15 mouse cellular contexts compared by ENCODE assay signal in the genomic region with DNA sequence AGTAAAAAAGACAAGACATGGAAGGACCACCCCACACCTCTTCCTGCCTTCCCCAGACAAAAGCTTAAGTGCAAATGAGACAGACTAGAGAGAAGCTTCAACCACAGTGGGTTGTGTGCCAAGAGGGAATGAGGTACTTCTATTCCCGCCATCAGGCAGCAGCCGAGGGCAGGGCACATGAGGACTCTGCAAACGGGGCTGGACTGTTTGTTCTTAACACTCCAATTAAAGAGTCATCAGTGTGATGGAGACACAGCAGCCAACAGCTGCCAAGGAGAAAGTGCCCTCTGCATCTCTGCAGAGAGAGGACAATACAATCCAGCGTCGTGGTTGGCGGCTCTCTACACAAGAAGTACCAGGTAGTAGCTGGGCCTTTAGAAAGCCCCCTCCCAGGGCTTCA.
DNase-seq lines count a peak whose midpoint lies in the region; ATAC-seq and TF ChIP-seq lines count a peak whose summit lies in the region.
"Had no signal": no experiment of that assay in that cellular context is flagged by ENCODE, and none has a peak within 500 bp of the region (broad histone marks: within the 10 kb centered on the region; RNA-seq: fewer than 3 reads in every experiment).

No protein-coding gene starts in this region.

- H3K4me2 ChIP-seq in hindbrain, embryonic 16.5 days (ENCODE audit: low read length) = no peak overlapping the region
- 0 out of 2 replicates have a peak overlapping the region, but pooled peaks have one; percentile 42 for H3K4me2 ChIP-seq in limb, embryonic 12.5 days
- H3K4me2 ChIP-seq in neural tube, embryonic 15.5 days = no peak overlapping the region
- H3K4me2 ChIP-seq in liver, embryonic 12.5 days = no peak overlapping the region
- H3K4me2 ChIP-seq: forebrain, embryonic 13.5 days; heart, embryonic 13.5 days; liver, embryonic 11.5 days; midbrain, embryonic 12.5 days had no signal

- H3K9ac ChIP-seq in hindbrain, embryonic 16.5 days (ENCODE audit: low read depth, low read length) = peak overlapping the region; percentile 17; the same call in 1 of the 2 replicates
- H3K9ac ChIP-seq in limb, embryonic 12.5 days (replicated peaks) = no peak overlapping the region; the same call in 1 of the 2 replicates
- no peak overlapping the region for H3K9ac ChIP-seq in neural tube, embryonic 15.5 days (replicated peaks)
- H3K9ac ChIP-seq in liver, embryonic 12.5 days = no peak overlapping the region
- H3K9ac ChIP-seq: forebrain, embryonic 13.5 days; midbrain, embryonic 12.5 days had no signal

- 0 out of 2 replicates have a peak overlapping the region, but pooled peaks have one; percentile 27 for H3K27ac ChIP-seq in hindbrain, embryonic 16.5 days (ENCODE audit: low read depth, low read length)
- H3K27ac ChIP-seq in limb, embryonic 12.5 days = peak overlapping the region; percentile 87; the same call in 1 of the 2 replicates
- H3K27ac ChIP-seq in neural tube, embryonic 15.5 days (replicated peaks) = peak overlapping the region; percentile 78; the same call in 1 of the 2 replicates
- no peak overlapping the region for H3K27ac ChIP-seq in liver, embryonic 12.5 days
- H3K27ac ChIP-seq: forebrain, embryonic 13.5 days; heart, embryonic 13.5 days; midbrain, embryonic 12.5 days had no signal

- no peak overlapping the region for H3K4me3 ChIP-seq in lung, adult 2 months (replicated peaks; ENCODE audit: extremely low read depth, low read depth, low read length)
- H3K4me3 ChIP-seq in hindbrain, embryonic 16.5 days (ENCODE audit: low read length) = no peak overlapping the region
- H3K4me3 ChIP-seq in limb, embryonic 12.5 days (replicated peaks) = no peak overlapping the region
- H3K4me3 ChIP-seq in neural tube, embryonic 15.5 days (replicated peaks) = no peak overlapping the region
- H3K4me3 ChIP-seq in liver, embryonic 12.5 days = no peak overlapping the region
- H3K4me3 ChIP-seq: forebrain, embryonic 13.5 days; heart, embryonic 13.5 days; midbrain, embryonic 12.5 days had no signal

- no peaks in the 10 kb centered on the region for H3K9me3 ChIP-seq in hindbrain, embryonic 16.5 days (ENCODE audit: control insufficient read depth, low read length)
- H3K9me3 ChIP-seq in limb, embryonic 12.5 days = no peaks in the 10 kb centered on the region
- H3K9me3 ChIP-seq in neural tube, embryonic 15.5 days (replicated peaks) = no peaks in the 10 kb centered on the region
- no peaks in the 10 kb centered on the region for H3K9me3 ChIP-seq in liver, embryonic 12.5 days (replicated peaks)
- H3K9me3 ChIP-seq: forebrain, embryonic 13.5 days; heart, embryonic 13.5 days; midbrain, embryonic 12.5 days had no signal

- WGBS in lung, adult 2 months = 52% methylated on average over 6 of the region's 6 CpGs
- 54% methylated on average over 6 of the region's 6 CpGs for WGBS in hindbrain, embryonic 16.5 days
- 44% methylated on average over 6 of the region's 6 CpGs for WGBS in limb, embryonic 12.5 days
- 53% methylated on average over 6 of the region's 6 CpGs for WGBS in neural tube, embryonic 15.5 days
- WGBS in liver, embryonic 12.5 days (ENCODE audit: insufficient replicate concordance) = 71% methylated on average over 6 of the region's 6 CpGs

- TF ChIP-seq POLR2A in lung, adult 2 months (IDR thresholded peaks at IDR 0.05; ENCODE audit: borderline replicate concordance, extremely low read depth, low read depth, low read length) = no peak

- H3K4me1 ChIP-seq in lung, adult 2 months (ENCODE audit: control insufficient read depth, insufficient read depth, low read length) = peaks cover 5% of the 10 kb centered on the region
- H3K4me1 ChIP-seq in hindbrain, embryonic 16.5 days (ENCODE audit: control insufficient read depth, insufficient read depth, low read depth, low read length) = peaks cover 17% of the 10 kb centered on the region
- H3K4me1 ChIP-seq in limb, embryonic 12.5 days (replicated peaks) = peaks cover 79% of the 10 kb centered on the region
- H3K4me1 ChIP-seq in neural tube, embryonic 15.5 days = peaks cover 49% of the 10 kb centered on the region
- H3K4me1 ChIP-seq in liver, embryonic 12.5 days = no peaks in the 10 kb centered on the region

- H3K36me3 ChIP-seq in hindbrain, embryonic 16.5 days (ENCODE audit: control insufficient read depth, insufficient read depth, low read length) = peaks cover 2% of the 10 kb centered on the region; the same call in 1 of the 2 replicates
- peaks cover 35% of the 10 kb centered on the region for H3K36me3 ChIP-seq in limb, embryonic 12.5 days
- 0 out of 2 replicates have a peak, but pooled peaks cover 3% of the 10 kb centered on the region for H3K36me3 ChIP-seq in neural tube, embryonic 15.5 days
- no peaks in the 10 kb centered on the region; the same call in 1 of the 2 replicates for H3K36me3 ChIP-seq in liver, embryonic 12.5 days

- no peak for ATAC-seq in hindbrain, embryonic 16.5 days
- no peak for ATAC-seq in limb, embryonic 12.5 days (ENCODE audit: insufficient number of reproducible peaks, insufficient read depth, low FRiP score, low TSS enrichment, low read depth)
- no peak for ATAC-seq in neural tube, embryonic 15.5 days (ENCODE audit: low FRiP score)
- no peak for ATAC-seq in activated CD4-positive, CD25-positive, alpha-beta regulatory T cell, adult 4 months
- no peak for ATAC-seq in liver, embryonic 12.5 days
- ATAC-seq: forebrain, embryonic 13.5 days had no signal

- no peak for TF ChIP-seq CTCF in lung, adult 2 months (IDR thresholded peaks at IDR 0.05; ENCODE audit: insufficient read depth, low read length)

- no peaks in the 10 kb centered on the region for H3K27me3 ChIP-seq in hindbrain, embryonic 16.5 days (replicated peaks; ENCODE audit: control insufficient read depth, insufficient read depth, low read length)
- peaks cover 33% of the 10 kb centered on the region for H3K27me3 ChIP-seq in limb, embryonic 12.5 days
- H3K27me3 ChIP-seq in neural tube, embryonic 15.5 days (replicated peaks) = no peaks in the 10 kb centered on the region
- peaks cover 4% of the 10 kb centered on the region; the same call in 1 of the 2 replicates for H3K27me3 ChIP-seq in liver, embryonic 12.5 days (replicated peaks)
- H3K27me3 ChIP-seq: forebrain, embryonic 13.5 days; heart, embryonic 13.5 days; midbrain, embryonic 12.5 days had no signal

- DNase-seq in lung, adult 18-20 months = peak; percentile 59 to 67
- no peak for DNase-seq in lung, adult 2 months
- DNase-seq: cerebellum, adult 9-10 months; kidney, adult 2 months; kidney, postnatal 25 days; spleen, adult 18-20 months had no signal
